Mouse (Mus musculus) spleen, adult 12 weeks (tissue): Measurements from ENCODE around the gene Ceacam18.
"Not testable (repeated sequence)": the region's sequence is repeated elsewhere in the genome, so short reads cannot be mapped to it uniquely, and the experiment has no call there.

Experiments
- DNase-seq: peaks from one replicate; pipeline ENCODE4 v3.0.0; 2022; ENCODE audit warnings: low spot score

Gene Ceacam18

DNA sequence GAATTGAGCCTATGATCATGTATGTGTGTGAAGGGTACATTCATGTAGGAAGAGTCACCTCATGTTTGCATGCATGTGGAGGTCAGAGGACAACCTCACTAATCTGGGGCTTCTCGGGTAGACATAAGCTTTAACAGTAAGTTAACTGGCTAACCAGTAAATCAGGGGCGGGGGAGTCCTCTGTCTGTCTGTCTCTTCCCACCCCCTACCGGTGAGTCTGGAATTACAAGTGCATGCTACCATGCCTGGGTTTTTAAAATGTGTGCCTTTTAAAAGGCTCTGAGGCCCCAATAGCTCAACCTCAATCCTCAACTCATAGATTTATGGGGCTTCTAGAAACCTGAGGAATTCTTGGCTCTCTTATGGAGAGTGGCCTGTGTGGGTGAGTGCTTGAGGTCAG lies 34.1 kb downstream of the Ceacam18 start:
- DNase-seq = no peak

DNA sequence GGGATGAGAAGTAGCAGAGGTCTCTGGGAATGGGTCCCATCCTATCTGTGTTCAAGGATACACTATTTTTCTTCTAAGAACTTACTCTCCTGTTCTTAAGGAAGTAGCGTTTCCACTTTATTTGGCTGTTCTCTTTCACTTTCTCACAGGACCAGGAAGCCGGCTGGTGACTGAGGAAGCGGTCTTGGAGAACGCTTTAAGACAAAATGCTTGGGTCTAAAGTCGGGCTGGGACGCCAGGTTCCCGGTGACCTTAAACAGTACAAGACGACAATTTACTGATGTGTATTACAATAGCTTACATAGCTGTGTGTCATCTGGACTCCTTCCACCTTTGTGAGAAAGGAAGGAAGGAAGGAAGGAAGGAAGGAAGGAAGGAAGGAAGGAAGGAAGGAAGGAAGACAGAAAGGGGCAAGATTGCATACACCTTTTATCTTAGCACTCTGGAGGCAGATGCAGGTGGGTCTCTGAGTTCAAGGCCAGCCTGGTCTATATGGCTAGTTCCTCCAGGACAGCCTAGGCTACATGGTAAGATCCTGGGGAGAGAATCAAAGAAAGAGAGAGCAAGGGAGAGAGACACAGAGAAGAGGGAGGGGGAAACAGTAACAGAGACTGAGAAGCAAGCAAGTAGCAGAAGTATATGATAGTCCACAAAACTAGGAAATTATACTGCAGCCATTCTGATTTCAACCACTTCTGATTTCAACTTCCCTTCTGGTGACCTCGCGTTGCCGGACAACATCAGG lies 36.7 kb downstream of the Ceacam18 start:
- DNase-seq = no peak

DNA sequence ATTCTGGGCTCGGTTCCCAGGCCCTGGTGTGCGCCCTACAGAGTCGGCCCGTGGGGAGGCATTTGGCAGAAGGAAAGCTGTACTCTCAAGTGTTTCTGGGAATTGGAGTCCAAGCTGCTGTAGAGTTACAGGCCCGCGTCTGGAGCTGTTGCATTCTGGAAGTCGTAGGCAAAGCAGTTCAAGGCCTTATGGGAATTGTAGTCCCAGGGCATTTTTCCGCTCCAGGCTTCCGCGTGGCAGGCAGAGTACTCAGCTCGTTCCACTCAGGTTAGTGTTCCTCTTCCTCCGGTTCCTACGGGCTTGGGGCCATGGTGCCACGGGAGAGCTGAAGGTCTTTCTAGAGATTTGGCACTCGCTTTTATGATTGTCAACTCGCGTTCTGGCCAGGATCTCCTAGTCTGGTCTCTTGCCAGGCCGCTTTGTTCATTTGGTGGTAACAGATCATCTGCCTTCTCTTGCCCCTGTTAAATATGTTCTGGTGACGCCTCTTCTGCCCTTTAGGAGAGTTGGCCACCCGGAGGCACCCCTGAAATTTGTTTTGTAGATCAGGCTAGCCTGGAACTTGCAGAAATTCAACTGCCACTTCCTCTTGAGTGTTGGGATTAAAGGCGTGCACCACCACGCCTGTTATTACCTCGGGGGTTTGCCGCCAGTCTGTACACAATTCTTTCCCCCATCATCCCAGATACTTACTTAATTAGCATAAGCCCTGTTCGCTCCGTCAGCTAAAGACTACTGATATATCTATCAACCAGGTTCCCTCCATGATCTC lies 37.5 kb downstream of the Ceacam18 start, which contains the start of gene Ctu1:
Gene Ctu1, plus strand, starts transcription at position 208 of the 772 bp plus-strand sequence.
- DNase-seq = peak; percentile 60

DNA sequence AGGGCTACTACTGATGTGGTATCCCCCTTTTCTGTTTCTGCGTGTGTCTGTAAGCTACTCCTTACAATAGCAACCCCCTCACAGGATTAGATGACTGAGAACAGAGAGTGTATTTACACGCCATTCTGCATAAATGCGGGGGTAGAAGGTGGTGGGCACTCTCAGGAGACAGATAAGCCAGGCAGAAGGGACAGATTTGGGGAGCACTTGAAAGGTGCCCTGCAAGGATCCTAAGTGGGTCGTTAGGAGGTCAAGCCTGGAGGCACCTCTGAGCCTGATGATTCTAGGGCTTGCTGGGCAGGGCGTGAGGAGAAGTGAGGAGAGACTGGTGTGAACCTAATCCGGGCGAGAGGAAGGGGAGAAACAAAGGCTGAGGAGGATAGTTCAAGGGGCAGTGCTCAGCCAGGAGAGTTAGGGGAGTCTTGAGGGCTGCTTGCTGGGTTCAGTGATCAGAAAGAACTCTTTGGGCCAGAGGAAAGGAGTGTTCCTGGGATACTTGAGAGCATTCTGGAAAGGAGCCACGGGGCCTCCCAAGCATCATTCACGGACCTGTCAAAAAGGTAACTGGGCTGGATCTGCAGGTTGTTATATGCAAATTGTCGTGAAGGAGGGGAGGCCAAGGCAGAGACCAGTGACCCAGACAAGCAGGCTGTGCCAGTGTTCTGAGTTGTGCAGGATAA lies 38.2 kb downstream of the Ceacam18 start:
- DNase-seq = no peak

DNA sequence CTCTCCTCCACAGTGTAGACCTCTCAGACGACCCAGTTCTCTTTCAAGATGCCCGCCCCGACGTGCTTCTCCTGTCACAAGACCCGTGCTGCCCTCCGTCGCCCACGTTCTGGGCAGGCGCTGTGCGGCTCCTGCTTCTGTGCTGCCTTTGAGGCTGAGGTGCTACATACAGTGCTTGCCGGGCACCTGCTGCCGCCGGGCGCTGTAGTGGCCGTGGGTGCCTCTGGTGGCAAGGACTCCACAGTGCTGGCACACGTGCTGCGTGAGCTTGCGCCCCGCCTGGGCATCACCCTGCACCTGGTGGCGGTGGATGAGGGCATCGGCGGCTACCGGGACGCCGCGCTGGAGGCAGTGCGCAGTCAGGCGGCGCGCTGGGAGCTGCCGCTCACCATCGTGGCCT lies 40.6 kb downstream of the Ceacam18 start:
- no peak for DNase-seq

DNA sequence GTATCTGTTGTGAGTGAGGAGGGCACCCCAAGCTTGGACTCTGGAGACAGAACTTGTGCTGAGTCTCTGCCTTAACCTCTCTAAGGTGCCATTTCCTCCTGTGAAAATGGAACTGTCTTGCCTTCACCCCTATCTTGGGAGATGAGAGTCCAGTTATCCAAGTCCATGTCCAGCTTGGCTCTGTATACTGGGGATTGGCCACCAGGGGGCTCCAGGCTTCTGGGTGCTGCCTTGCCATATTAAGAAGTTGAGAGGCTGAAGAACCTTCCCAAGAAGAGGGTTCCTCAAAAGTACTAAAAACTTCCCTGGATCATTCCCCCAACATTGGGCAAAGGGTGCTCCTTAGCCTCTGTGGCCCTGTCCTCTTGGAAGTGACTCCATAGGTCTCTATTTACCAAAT lies 44.0 kb downstream of the Ceacam18 start:
- no peak for DNase-seq

DNA sequence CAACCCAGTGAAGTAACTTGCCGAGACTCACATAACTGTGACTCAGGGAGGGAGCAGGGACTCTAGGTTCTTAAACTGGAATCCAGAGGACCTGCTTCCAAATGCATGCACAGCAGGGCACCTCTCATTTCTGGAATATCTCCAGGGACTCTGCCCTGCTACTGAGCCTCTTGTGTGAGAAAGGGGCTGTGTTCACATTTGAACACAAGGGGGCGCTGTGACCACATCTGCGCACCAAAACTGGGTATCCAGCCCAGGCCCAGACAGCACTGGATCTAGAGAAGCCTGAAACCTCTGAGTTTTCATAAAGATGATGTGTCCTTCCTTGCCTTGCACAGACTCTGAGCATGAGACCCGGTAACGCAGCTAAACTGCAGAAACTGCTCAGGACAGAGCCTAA lies 46.5 kb downstream of the Ceacam18 start:
- no peak for DNase-seq

DNA sequence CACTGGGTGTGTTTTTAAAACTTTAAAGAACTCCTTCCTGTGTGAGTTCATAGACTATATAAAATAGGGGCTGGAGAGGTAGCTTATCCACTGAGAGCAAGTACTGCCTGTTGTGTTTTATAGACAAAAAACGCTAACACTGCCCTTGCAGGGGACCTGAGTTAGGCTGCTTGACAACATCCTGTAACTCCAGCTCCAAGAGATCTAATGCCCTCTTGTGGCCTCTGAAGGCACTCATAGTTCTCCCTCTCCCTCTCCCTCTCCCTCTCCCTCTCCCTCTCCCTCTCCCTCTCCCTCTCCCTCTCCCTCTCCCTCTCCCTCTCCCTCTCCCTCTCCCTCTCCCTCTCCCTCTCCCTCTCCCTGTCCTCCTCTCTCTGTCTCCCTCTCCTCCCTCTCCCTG lies 48.0 kb downstream of the Ceacam18 start:
- DNase-seq = not testable (repeated sequence)

DNA sequence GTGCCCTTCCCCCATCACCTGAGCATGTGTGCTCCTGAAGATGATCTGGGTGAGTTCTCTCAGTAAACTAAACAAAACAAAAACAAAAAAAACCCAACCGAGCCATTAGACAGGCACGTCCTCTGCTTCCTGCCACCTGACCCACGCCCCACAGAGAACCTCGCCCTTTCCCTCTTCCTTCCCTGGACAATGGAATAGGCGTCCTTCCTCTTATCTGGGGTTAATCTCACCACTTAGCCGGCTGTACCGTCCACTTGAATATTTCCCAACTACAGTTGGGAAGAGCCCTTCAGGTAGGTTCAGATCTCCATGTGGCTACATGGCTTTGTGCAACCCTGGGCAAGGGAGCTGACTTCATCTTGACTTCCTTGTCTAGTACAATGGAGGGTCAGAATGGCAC lies 50.6 kb downstream of the Ceacam18 start:
- no peak for DNase-seq

DNA sequence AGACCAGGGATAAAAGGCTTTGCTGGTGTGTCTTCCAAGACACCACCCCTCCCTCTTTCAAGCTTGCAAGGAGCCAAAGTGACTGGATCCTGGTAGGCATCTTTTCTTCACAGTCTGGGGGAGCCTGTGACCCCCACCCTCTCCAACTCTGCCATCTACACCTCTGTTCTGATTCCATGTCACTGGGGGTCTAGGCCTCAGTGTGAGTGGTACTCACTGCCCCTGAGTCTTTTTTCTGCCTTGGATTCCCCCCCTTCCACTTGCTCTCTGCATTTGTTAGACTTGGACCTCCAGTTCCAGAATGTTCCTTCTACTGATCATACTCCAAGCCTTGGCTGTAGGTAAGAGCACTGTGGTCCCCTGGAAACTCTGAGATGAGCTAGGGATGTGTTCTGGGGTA lies 55.6 kb downstream of the Ceacam18 start, which contains the start of gene Klk14:
Gene Klk14, plus strand, starts transcription at position 301 of the 400 bp plus-strand sequence.
- DNase-seq = no peak
